Mouse (Mus musculus) bone marrow macrophage, adult 2 months (primary cell): ENCODE data around the gene Cttnbp2.

Source experiments
- CTCF ChIP-seq: IDR thresholded peaks from 2 replicates; pipeline ENCODE4 v1.5.1; 2012; ENCODE audit warnings: low read depth, mild to moderate bottlenecking, low read length, moderate library complexity
- POLR2A ChIP-seq: IDR thresholded peaks from 2 replicates; pipeline ENCODE4 v1.6.1; 2012; ENCODE audit warnings: mild to moderate bottlenecking, low read depth, low read length, borderline replicate concordance

DNA sequence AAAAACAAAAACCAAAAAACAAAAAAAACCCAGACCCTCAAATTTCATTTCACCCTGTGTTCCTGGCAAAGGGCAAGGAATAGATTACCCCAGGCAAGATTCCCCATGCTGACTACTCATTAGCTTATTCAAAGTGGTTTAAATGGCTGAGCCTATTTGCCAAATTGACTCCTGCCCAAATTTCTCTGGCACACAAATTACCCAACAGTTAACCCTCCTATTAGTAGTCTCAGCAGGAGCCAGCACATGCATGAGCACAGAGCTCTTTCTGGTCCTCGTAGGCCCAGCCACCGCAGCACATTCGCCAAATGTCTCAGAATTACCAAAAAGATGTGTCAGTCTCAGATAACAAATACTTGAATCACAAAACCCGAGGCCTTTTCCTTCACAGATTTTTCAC lies 68.9 kb downstream of the Cttnbp2 start:
- no peak for TF ChIP-seq POLR2A
- TF ChIP-seq CTCF = no peak
